ENCODE assay signal across 8 mouse cellular contexts in the genomic region with DNA sequence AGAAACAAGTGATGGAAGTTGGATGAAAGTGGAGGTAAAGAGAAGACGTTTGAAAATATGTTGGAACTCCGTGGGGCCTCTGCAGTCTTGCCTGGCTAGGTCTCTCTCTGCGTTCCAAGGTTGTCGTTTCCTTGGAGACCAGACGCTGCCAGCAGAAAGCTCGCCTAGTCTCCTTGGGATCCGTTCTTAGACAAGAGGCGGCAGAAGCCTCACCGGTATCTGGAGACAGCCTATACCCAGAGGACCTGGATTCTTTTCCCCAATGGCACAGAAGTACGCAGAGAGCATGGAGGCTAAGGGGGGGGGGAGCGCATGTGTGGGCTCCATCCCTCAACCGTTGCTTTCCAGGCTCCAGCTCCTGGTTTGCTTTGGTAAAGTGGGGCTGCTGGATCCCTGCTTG. TPM values are rescaled to one million over a fixed set of nuclear protein-coding genes. Genes with fewer than 3 reads are reported as not detected.
A peak's percentile ranks its signal among the peaks of the same experiment; 100 is the strongest.
DNase-seq lines count a peak whose midpoint lies in the region; ATAC-seq lines count a peak whose summit lies in the region.

No protein-coding gene starts in this region.

- H3K36me3 ChIP-seq in embryonic facial prominence, embryonic 10.5 days (replicated peaks), result no peaks in the 10 kb centered on the region
- no peaks in the 10 kb centered on the region for H3K36me3 ChIP-seq in hindbrain, embryonic 13.5 days
- no peaks in the 10 kb centered on the region for H3K36me3 ChIP-seq in neural tube, embryonic 13.5 days

- peaks cover 10% of the 10 kb centered on the region; the same call in 1 of the 2 replicates for H3K27me3 ChIP-seq in embryonic facial prominence, embryonic 10.5 days (replicated peaks; ENCODE audit: low read depth, poor library complexity, severe bottlenecking)
- H3K27me3 ChIP-seq in hindbrain, embryonic 13.5 days, result no peaks in the 10 kb centered on the region
- H3K27me3 ChIP-seq in neural tube, embryonic 13.5 days, result no peaks in the 10 kb centered on the region; the same call in 1 of the 2 replicates

- WGBS in embryonic facial prominence, embryonic 10.5 days, result 5% methylated on average over 12 of the region's 12 CpGs
- WGBS in hindbrain, embryonic 13.5 days, result 5% methylated on average over 12 of the region's 12 CpGs
- 3% methylated on average over 12 of the region's 12 CpGs for WGBS in neural tube, embryonic 13.5 days

- peak overlapping the region; percentile 34 for H3K4me3 ChIP-seq in embryonic facial prominence, embryonic 10.5 days
- no peak overlapping the region; the same call in 1 of the 2 replicates for H3K4me3 ChIP-seq in hindbrain, embryonic 13.5 days
- no peak overlapping the region for H3K4me3 ChIP-seq in neural tube, embryonic 13.5 days

- peak overlapping the region; percentile 39 for H3K4me2 ChIP-seq in hindbrain, embryonic 13.5 days
- peak overlapping the region; percentile 36 for H3K4me2 ChIP-seq in neural tube, embryonic 13.5 days

- ATAC-seq in hindbrain, embryonic 13.5 days (ENCODE audit: low FRiP score), result no peak
- no peak for ATAC-seq in neural tube, embryonic 13.5 days (ENCODE audit: low read depth)

- no peaks in the 10 kb centered on the region for H3K9me3 ChIP-seq in embryonic facial prominence, embryonic 10.5 days
- H3K9me3 ChIP-seq in hindbrain, embryonic 13.5 days, result no peaks in the 10 kb centered on the region
- H3K9me3 ChIP-seq in neural tube, embryonic 13.5 days, result no peaks in the 10 kb centered on the region

- H3K4me1 ChIP-seq in embryonic facial prominence, embryonic 10.5 days, result peaks cover 8% of the 10 kb centered on the region
- peaks cover 11% of the 10 kb centered on the region for H3K4me1 ChIP-seq in hindbrain, embryonic 13.5 days (replicated peaks)
- peaks cover 5% of the 10 kb centered on the region for H3K4me1 ChIP-seq in neural tube, embryonic 13.5 days (replicated peaks)

- DNase-seq in kidney, postnatal 10 days, result peak; percentile 45
- DNase-seq in kidney, adult 8-10 months, result no peak
- peak; percentile 31 for DNase-seq in embryonic facial prominence, embryonic 10.5 days (ENCODE audit: low spot score)
- DNase-seq in gastrocnemius, postnatal 25 days, result no peak
- DNase-seq in natural killer cell, adult 2 months (ENCODE audit: low spot score in 2 of 2), result no peak
- DNase-seq in cerebellum, postnatal 36 days, result no peak

- no peak overlapping the region for H3K27ac ChIP-seq in embryonic facial prominence, embryonic 10.5 days (replicated peaks)
- H3K27ac ChIP-seq in hindbrain, embryonic 13.5 days, result no peak overlapping the region
- H3K27ac ChIP-seq in neural tube, embryonic 13.5 days (replicated peaks), result no peak overlapping the region

- H3K9ac ChIP-seq in hindbrain, embryonic 13.5 days, result peak overlapping the region; percentile 55; the same call in 1 of the 2 replicates
- H3K9ac ChIP-seq in neural tube, embryonic 13.5 days, result 0 out of 2 replicates have a peak overlapping the region, but pooled peaks have one; percentile 13

RNA-seq across cellular contexts. Expression of a gene that starts 12.1 kb away (rescaled TPM):
- 0.43 and 0.71 TPM in 2 replicates for polyA plus RNA-seq in embryonic facial prominence, embryonic 10.5 days (2016; fragmentation: Nextera tagmentation; extraction: Ambion mirVana)
- polyA plus RNA-seq in hindbrain, embryonic 13.5 days (2015; fragmentation: Nextera tagmentation; extraction: Ambion mirVana), result 1.9 and 3.9 TPM in 2 replicates
- 0.67 and 0.83 TPM in 2 replicates for polyA plus RNA-seq in neural tube, embryonic 13.5 days (2015; fragmentation: Nextera tagmentation; extraction: Ambion mirVana)
- not detected for total RNA-seq in gastrocnemius, postnatal 25 days (2021)

RNA-seq across cellular contexts. Expression of a gene that starts 12.7 kb away (rescaled TPM):
- 53.4 and 58.3 TPM in 2 replicates for polyA plus RNA-seq in embryonic facial prominence, embryonic 10.5 days (2016; fragmentation: Nextera tagmentation; extraction: Ambion mirVana)
- 20.1 and 21.5 TPM in 2 replicates for polyA plus RNA-seq in hindbrain, embryonic 13.5 days (2015; fragmentation: Nextera tagmentation; extraction: Ambion mirVana)
- polyA plus RNA-seq in neural tube, embryonic 13.5 days (2015; fragmentation: Nextera tagmentation; extraction: Ambion mirVana), result 21.5 and 24.5 TPM in 2 replicates
- 1 to 10 TPM; 1.6 TPM for total RNA-seq in gastrocnemius, postnatal 25 days (2021)

RNA-seq across cellular contexts. Expression of a gene that starts 29.6 kb away (rescaled TPM):
- polyA plus RNA-seq in embryonic facial prominence, embryonic 10.5 days (2016; fragmentation: Nextera tagmentation; extraction: Ambion mirVana), result 10.6 and 11.5 TPM in 2 replicates
- polyA plus RNA-seq in hindbrain, embryonic 13.5 days (2015; fragmentation: Nextera tagmentation; extraction: Ambion mirVana), result 16.4 and 16.9 TPM in 2 replicates
- polyA plus RNA-seq in neural tube, embryonic 13.5 days (2015; fragmentation: Nextera tagmentation; extraction: Ambion mirVana), result 14.9 and 15.3 TPM in 2 replicates
- total RNA-seq in gastrocnemius, postnatal 25 days (2021), result 1 to 10 TPM; 1.1 to 1.7 TPM

RNA-seq across cellular contexts. Expression of a gene that starts 36.9 kb away (rescaled TPM):
- polyA plus RNA-seq in embryonic facial prominence, embryonic 10.5 days (2016; fragmentation: Nextera tagmentation; extraction: Ambion mirVana), result not detected in 2 replicates
- polyA plus RNA-seq in hindbrain, embryonic 13.5 days (2015; fragmentation: Nextera tagmentation; extraction: Ambion mirVana), result not detected in 2 replicates
- polyA plus RNA-seq in neural tube, embryonic 13.5 days (2015; fragmentation: Nextera tagmentation; extraction: Ambion mirVana), result not detected in 2 replicates
- total RNA-seq in gastrocnemius, postnatal 25 days (2021), result not detected

RNA-seq across cellular contexts. Expression of a gene that starts 49.4 kb away (rescaled TPM):
- polyA plus RNA-seq in embryonic facial prominence, embryonic 10.5 days (2016; fragmentation: Nextera tagmentation; extraction: Ambion mirVana), result not detected in 2 replicates
- polyA plus RNA-seq in hindbrain, embryonic 13.5 days (2015; fragmentation: Nextera tagmentation; extraction: Ambion mirVana), result not detected in 2 replicates
- not detected in 2 replicates for polyA plus RNA-seq in neural tube, embryonic 13.5 days (2015; fragmentation: Nextera tagmentation; extraction: Ambion mirVana)
- not detected for total RNA-seq in gastrocnemius, postnatal 25 days (2021)

Comparison
In these comparisons a context has a peak if more than half of its experiments do, and no peak if none do; other contexts are left out.
1. DNase-seq: peak in kidney, postnatal 10 days (single experiment) and embryonic facial prominence, embryonic 10.5 days (single experiment); none in kidney, adult 8-10 months (0 of 2), gastrocnemius, postnatal 25 days (single experiment), natural killer cell, adult 2 months (0 of 2) and cerebellum, postnatal 36 days (0 of 2).